Mouse (Mus musculus): ENCODE measurements around the gene H60b.

- TF ChIP-seq EP300 (optimal IDR thresholded peaks at IDR 0.05) (no peak), CTCF (IDR thresholded peaks at IDR 0.05; ENCODE audit: low read depth) (no peak)
Measured at GRCm38 (mm10) chr10:22273684-22274305, 115.4 kb downstream of the H60b start.
